Comparison of ENCODE assay signal across 11 mouse cellular contexts in genomic region chr1:80512210-80512948, GRCm38 (mm10). TPM values are rescaled to one million over a fixed set of nuclear protein-coding genes. Genes with fewer than 3 reads are reported as not detected.
DNase-seq lines count a peak whose midpoint lies in the region; ATAC-seq and TF ChIP-seq lines count a peak whose summit lies in the region.
"Had no signal": no experiment of that assay in that cellular context is flagged by ENCODE, and none has a peak within 500 bp of the region (broad histone marks: within the 10 kb centered on the region; RNA-seq: fewer than 3 reads in every experiment).

No protein-coding gene starts in this region.

- no peak overlapping the region for H3K4me2 ChIP-seq in hindbrain, embryonic 11.5 days (replicated peaks; ENCODE audit: low read depth, low read length)
- H3K4me2 ChIP-seq in liver, embryonic 14.5 days (ENCODE audit: low read depth) = no peak overlapping the region
- H3K4me2 ChIP-seq: liver, embryonic 13.5 days had no signal

- no peak overlapping the region for H3K27ac ChIP-seq in hindbrain, embryonic 11.5 days (ENCODE audit: low read depth, low read length)
- no peak overlapping the region for H3K27ac ChIP-seq in hindbrain, embryonic 10.5 days
- H3K27ac ChIP-seq in liver, embryonic 14.5 days = no peak overlapping the region
- H3K27ac ChIP-seq: liver, embryonic 13.5 days had no signal

- H3K4me3 ChIP-seq in hindbrain, embryonic 11.5 days (ENCODE audit: low read depth, low read length) = no peak overlapping the region
- no peak overlapping the region for H3K4me3 ChIP-seq in hindbrain, embryonic 10.5 days
- no peak overlapping the region for H3K4me3 ChIP-seq in liver, embryonic 14.5 days (ENCODE audit: insufficient read depth in 1 of 2, low read depth in 2 of 2, low read length in 2 of 2)
- H3K4me3 ChIP-seq: liver, embryonic 13.5 days had no signal

- TF ChIP-seq EP300 in liver, embryonic 14.5 days (IDR thresholded peaks at IDR 0.05; ENCODE audit: low read depth) = no peak

- DNase-seq in hindbrain, embryonic 11.5 days (ENCODE audit: low spot score) = peak; percentile 26
- no peak for DNase-seq in hindbrain, embryonic 10.5 days (ENCODE audit: low spot score)
- peak; percentile 72 for DNase-seq in 416B (ENCODE audit: low read depth)
- DNase-seq in brain, adult 2 months (ENCODE audit: low read depth, low spot score) = peak; percentile 82
- no peak for DNase-seq in liver, embryonic 14.5 days (ENCODE audit: low read depth in 3 of 3, low spot score in 3 of 3)
- DNase-seq in urinary bladder, postnatal 25 days (ENCODE audit: low spot score) = no peak
- no peak for DNase-seq in spleen, adult 12 weeks (ENCODE audit: low spot score)
- no peak for DNase-seq in frontal cortex, postnatal 25 days (ENCODE audit: low spot score in 2 of 2)
- DNase-seq: liver, embryonic 13.5 days had no signal

- TF ChIP-seq CTCF in liver, embryonic 14.5 days (IDR thresholded peaks at IDR 0.05; ENCODE audit: low read depth) = peak; percentile 36; the same call in 1 of the 2 replicates

- H3K36me3 ChIP-seq in hindbrain, embryonic 11.5 days (ENCODE audit: control insufficient read depth, insufficient read depth, low read length) = no peaks in the 10 kb centered on the region
- H3K36me3 ChIP-seq in hindbrain, embryonic 10.5 days = no peaks in the 10 kb centered on the region
- H3K36me3 ChIP-seq in liver, embryonic 14.5 days (replicated peaks; ENCODE audit: control insufficient read depth, insufficient read depth, low read depth) = no peaks in the 10 kb centered on the region
- H3K36me3 ChIP-seq: liver, embryonic 13.5 days had no signal

- no peaks in the 10 kb centered on the region for H3K9me3 ChIP-seq in hindbrain, embryonic 11.5 days (ENCODE audit: control insufficient read depth, low read length)
- no peaks in the 10 kb centered on the region for H3K9me3 ChIP-seq in hindbrain, embryonic 10.5 days
- no peaks in the 10 kb centered on the region for H3K9me3 ChIP-seq in liver, embryonic 14.5 days (ENCODE audit: control insufficient read depth, low read length)
- H3K9me3 ChIP-seq: liver, embryonic 13.5 days had no signal

- no peak for ATAC-seq in hindbrain, embryonic 11.5 days (ENCODE audit: low FRiP score)
- no peak for ATAC-seq in liver, embryonic 14.5 days (ENCODE audit: insufficient read depth)

- H3K27me3 ChIP-seq in hindbrain, embryonic 11.5 days (ENCODE audit: control insufficient read depth, insufficient read depth, low read length) = no peaks in the 10 kb centered on the region
- H3K27me3 ChIP-seq in hindbrain, embryonic 10.5 days (ENCODE audit: insufficient read depth, poor library complexity, severe bottlenecking) = no peaks in the 10 kb centered on the region
- H3K27me3 ChIP-seq in liver, embryonic 14.5 days (ENCODE audit: control insufficient read depth, insufficient read depth, low read length) = no peaks in the 10 kb centered on the region
- H3K27me3 ChIP-seq: liver, embryonic 13.5 days had no signal

- 64% methylated on average over 8 of the region's 8 CpGs for WGBS in hindbrain, embryonic 11.5 days
- WGBS in hindbrain, embryonic 10.5 days = 62% methylated on average over 8 of the region's 8 CpGs
- 56% methylated on average over 8 of the region's 8 CpGs for WGBS in liver, embryonic 14.5 days (ENCODE audit: insufficient replicate concordance)

- H3K4me1 ChIP-seq in hindbrain, embryonic 11.5 days (replicated peaks; ENCODE audit: control insufficient read depth, insufficient read depth, low read length) = no peaks in the 10 kb centered on the region
- no peaks in the 10 kb centered on the region for H3K4me1 ChIP-seq in hindbrain, embryonic 10.5 days (replicated peaks)
- no peaks in the 10 kb centered on the region; a peak in 1 of 4 replicates for H3K4me1 ChIP-seq in liver, embryonic 14.5 days (replicated peaks; ENCODE audit: control insufficient read depth in 2 of 2, insufficient read depth in 2 of 2, low read length in 1 of 2)
- H3K4me1 ChIP-seq: liver, embryonic 13.5 days had no signal

- H3K9ac ChIP-seq in hindbrain, embryonic 11.5 days (ENCODE audit: low read depth, low read length) = no peak overlapping the region
- no peak overlapping the region for H3K9ac ChIP-seq in liver, embryonic 14.5 days (replicated peaks)
- H3K9ac ChIP-seq: liver, embryonic 13.5 days had no signal

RNA-seq across cellular contexts. Expression of gene Gm45261, which starts 51.1 kb away (rescaled TPM):
- not detected in 2 replicates for polyA plus RNA-seq in hindbrain, embryonic 11.5 days (2014; fragmentation: Nextera tagmentation; extraction: Ambion mirVana)
- polyA plus RNA-seq in hindbrain, embryonic 10.5 days (2016; fragmentation: Nextera tagmentation; extraction: Ambion mirVana) = not detected in 2 replicates
- not detected in 2 replicates for polyA plus RNA-seq in liver, embryonic 14.5 days (2012; rRNA removed)
- polyA plus RNA-seq in liver, embryonic 14.5 days (2014; fragmentation: Nextera tagmentation; extraction: Ambion mirVana) = not detected in 2 replicates
- polyA plus RNA-seq: frontal cortex, adult 2 months; liver, embryonic 13.5 days; testis, adult 2 months had no signal

Comparison
In these comparisons a context has a peak if more than half of its experiments do, and no peak if none do; other contexts are left out.
1. DNase-seq: peak in hindbrain, embryonic 11.5 days (single experiment), 416B (single experiment) and brain, adult 2 months (single experiment); none in hindbrain, embryonic 10.5 days (single experiment), liver, embryonic 14.5 days (0 of 3), urinary bladder, postnatal 25 days (single experiment), spleen, adult 12 weeks (single experiment) and frontal cortex, postnatal 25 days (0 of 2).